Mouse (Mus musculus) forebrain, embryonic 11.5 days (tissue): ENCODE measurements around the gene Med24. TPM values are rescaled to one million over a fixed set of nuclear protein-coding genes. Genes with fewer than 3 reads are reported as not detected.
"Not testable (repeated sequence)": the region's sequence is repeated elsewhere in the genome, so short reads cannot be mapped to it uniquely, and the experiment has no call there.

ENCODE experiments used
- ATAC-seq: fragments of 200-750 bp; cut with Nextera tagmentation; replicated peaks from 2 replicates; pipeline ENCODE4 v1.8.0; 2017; ENCODE audit warnings: moderate TSS enrichment; ENCODE audit not compliant: low FRiP score
- DNase-seq: peaks from one replicate; pipeline ENCODE4 v3.0.0-alpha.2; 2017; ENCODE audit warnings: low spot score
- H3K27ac ChIP-seq: fragments of 300-500 bp; sonication (generic); 2 replicates; pipeline ENCODE4 v1.5.1; 2014; ENCODE audit warnings: low read depth, low read length
- H3K27me3 ChIP-seq: fragments of 300-500 bp; sonication (generic); 2 replicates; pipeline ENCODE4 v1.6.1; 2014; ENCODE audit warnings: mild to moderate bottlenecking, low read length, mixed read lengths; ENCODE audit not compliant: control insufficient read depth, insufficient read depth
- H3K36me3 ChIP-seq: fragments of 300-500 bp; sonication (generic); 2 replicates; pipeline ENCODE4 v1.6.1; 2014; ENCODE audit warnings: mild to moderate bottlenecking, low read length, moderate library complexity, mixed read lengths; ENCODE audit not compliant: control insufficient read depth, insufficient read depth
- H3K4me1 ChIP-seq: fragments of 300-500 bp; sonication (generic); replicated peaks from 2 replicates; pipeline ENCODE4 v1.6.1; 2014; ENCODE audit warnings: low read length, mixed read lengths; ENCODE audit not compliant: control insufficient read depth, insufficient read depth
- H3K4me2 ChIP-seq: fragments of 300-500 bp; sonication (generic); 2 replicates; pipeline ENCODE4 v1.6.1; 2014; ENCODE audit warnings: low read depth, mild to moderate bottlenecking, low read length, moderate library complexity, mixed read lengths; ENCODE audit not compliant: severe bottlenecking
- H3K4me3 ChIP-seq: fragments of 300-500 bp; sonication (generic); 2 replicates; pipeline ENCODE4 v1.5.1; 2014; ENCODE audit warnings: low read depth, low read length
- H3K9ac ChIP-seq: fragments of 300-500 bp; sonication (generic); 2 replicates; pipeline ENCODE4 v1.6.1; 2014; ENCODE audit warnings: low read length
- H3K9me3 ChIP-seq: fragments of 300-500 bp; sonication (generic); 2 replicates; pipeline ENCODE4 v1.6.1; 2016; ENCODE audit warnings: low read length, mixed read lengths; ENCODE audit not compliant: control insufficient read depth
- WGBS: fragments of 180-500 bp; shearing (Covaris S2); extraction: QIAGEN DNeasy Blood & Tissue Kit; methylation state at CpG from one replicate; pipeline ENCODE4 v1.1.7; 2014; 5-methylcytosine and 5-hydroxymethylcytosine counted together
- polyA plus RNA-seq: library from polyadenylated mRNA; unstranded; fragments of >200 nt; fragmentation: Nextera tagmentation; extraction: Ambion mirVana; gene quantifications from 2 replicates; pipeline ENCODE4 v1.2.1, GENCODE M21; 2014

The Med24 gene
- polyA plus RNA-seq, 1 experiment from 2014 or later = 76.6 TPM

- no peaks in the 10 kb centered on the region for H3K36me3 ChIP-seq
- no peak overlapping the region for H3K4me2 ChIP-seq
- H3K9ac ChIP-seq = no peak overlapping the region
- H3K27me3 ChIP-seq = no peaks in the 10 kb centered on the region
- 47% methylated on average over 4 of the region's 4 CpGs for WGBS
- H3K4me3 ChIP-seq = no peak overlapping the region
- ATAC-seq (no peak), DNase-seq (no peak)
- H3K27ac ChIP-seq = no peak overlapping the region
- H3K4me1 ChIP-seq = peaks cover 22% of the 10 kb centered on the region
- peaks cover 4% of the 10 kb centered on the region for H3K9me3 ChIP-seq
Observed at GRCm38 (mm10) chr11:98738428-98738911, 9.2 kb upstream of the Med24 start.

- not testable (repeated sequence) for DNase-seq, H3K36me3 ChIP-seq, H3K4me2 ChIP-seq, H3K27ac ChIP-seq, ATAC-seq, H3K27me3 ChIP-seq, H3K9ac ChIP-seq, H3K9me3 ChIP-seq, H3K4me3 ChIP-seq
- WGBS = 90% methylated on average over 2 of the region's 2 CpGs
- H3K4me1 ChIP-seq = peaks cover 14% of the 10 kb centered on the region
Observed at GRCm38 (mm10) chr11:98737220-98737619, 8.0 kb upstream of the Med24 start.

GRCm38 (mm10) chr11:98736176-98736575 lies 6.9 kb upstream of the Med24 start:
- Histone ChIP-seq H3K9me3 (peaks cover 4% of the 10 kb centered on the region), H3K4me2 (no peak overlapping the region), H3K9ac (no peak overlapping the region), H3K27me3 (no peaks in the 10 kb centered on the region), H3K36me3 (no peaks in the 10 kb centered on the region), H3K4me3 (no peak overlapping the region), H3K4me1 (peaks cover 14% of the 10 kb centered on the region), H3K27ac (no peak overlapping the region)
- WGBS = 91% methylated on average over 1 of the region's 1 CpGs
- DNase-seq (no peak), ATAC-seq (no peak)

- DNase-seq (no peak), ATAC-seq (no peak)
- Histone ChIP-seq H3K4me1 (peaks cover 3% of the 10 kb centered on the region), H3K9me3 (peaks cover 4% of the 10 kb centered on the region), H3K27me3 (no peaks in the 10 kb centered on the region), H3K9ac (no peak overlapping the region), H3K4me2 (no peak overlapping the region), H3K36me3 (no peaks in the 10 kb centered on the region), H3K27ac (no peak overlapping the region), H3K4me3 (no peak overlapping the region)
- 92% methylated on average over 4 of the region's 4 CpGs for WGBS
Observed at GRCm38 (mm10) chr11:98735111-98735510, 5.9 kb upstream of the Med24 start.

- Histone ChIP-seq H3K36me3 (no peaks in the 10 kb centered on the region), H3K27me3 (no peaks in the 10 kb centered on the region), H3K4me2 (no peak overlapping the region), H3K9ac (no peak overlapping the region), H3K27ac (no peak overlapping the region), H3K4me3 (no peak overlapping the region), H3K4me1 (no peaks in the 10 kb centered on the region), H3K9me3 (peaks cover 4% of the 10 kb centered on the region)
- 80% methylated on average over 3 of the region's 3 CpGs for WGBS
- no peak for ATAC-seq
- DNase-seq = no peak
Observed at GRCm38 (mm10) chr11:98734020-98734419, 4.8 kb upstream of the Med24 start.

- Histone ChIP-seq H3K27me3 (no peaks in the 10 kb centered on the region), H3K27ac (no peak overlapping the region), H3K4me3 (no peak overlapping the region), H3K9me3 (peaks cover 4% of the 10 kb centered on the region), H3K4me1 (peaks cover 3% of the 10 kb centered on the region; the same call in 1 of the 2 replicates), H3K4me2 (no peak overlapping the region), H3K36me3 (no peaks in the 10 kb centered on the region), H3K9ac (no peak overlapping the region)
- 68% methylated on average over 5 of the region's 5 CpGs for WGBS
- no peak for DNase-seq
- no peak for ATAC-seq
Observed at GRCm38 (mm10) chr11:98731134-98731533, 1.9 kb upstream of the Med24 start.

GRCm38 (mm10) chr11:98730727-98731126 lies 1.5 kb upstream of the Med24 start:
- DNase-seq (no peak), ATAC-seq (no peak)
- Histone ChIP-seq H3K9me3 (peaks cover 4% of the 10 kb centered on the region), H3K27ac (no peak overlapping the region), H3K27me3 (no peaks in the 10 kb centered on the region), H3K4me1 (peaks cover 3% of the 10 kb centered on the region; the same call in 1 of the 2 replicates), H3K36me3 (no peaks in the 10 kb centered on the region), H3K4me3 (no peak overlapping the region), H3K4me2 (no peak overlapping the region), H3K9ac (no peak overlapping the region)
- WGBS = 79% methylated on average over 4 of the region's 4 CpGs

GRCm38 (mm10) chr11:98725926-98726506 lies 3.2 kb downstream of the Med24 start:
- H3K4me2 ChIP-seq = no peak overlapping the region
- H3K9me3 ChIP-seq = no peaks in the 10 kb centered on the region
- no peak overlapping the region for H3K27ac ChIP-seq
- no peak for DNase-seq
- H3K4me1 ChIP-seq = peaks cover 3% of the 10 kb centered on the region; the same call in 1 of the 2 replicates
- no peaks in the 10 kb centered on the region for H3K27me3 ChIP-seq
- no peaks in the 10 kb centered on the region for H3K36me3 ChIP-seq
- H3K9ac ChIP-seq = no peak overlapping the region
- 94% methylated on average over 15 of the region's 15 CpGs for WGBS
- no peak overlapping the region for H3K4me3 ChIP-seq
- no peak for ATAC-seq

GRCm38 (mm10) chr11:98723098-98723497 lies 6.1 kb downstream of the Med24 start:
- 90% methylated on average over 7 of the region's 7 CpGs for WGBS
- no peaks in the 10 kb centered on the region for H3K36me3 ChIP-seq

More at GRCm38 (mm10) chr11:98723098-98723497, 6.1 kb downstream of the Med24 start:
- no peaks in the 10 kb centered on the region for H3K4me1 ChIP-seq
- DNase-seq (no peak), ATAC-seq (no peak)
- no peak overlapping the region for H3K4me2 ChIP-seq
- H3K27me3 ChIP-seq = no peaks in the 10 kb centered on the region
- H3K9me3 ChIP-seq = no peaks in the 10 kb centered on the region
- H3K9ac ChIP-seq = no peak overlapping the region
- no peak overlapping the region for H3K4me3 ChIP-seq
- no peak overlapping the region for H3K27ac ChIP-seq
